Mouse (Mus musculus) T-helper 17 cell (primary cell): Measurements from ENCODE around the gene Olfr361.
"Not testable (repeated sequence)": the region's sequence is repeated elsewhere in the genome, so short reads cannot be mapped to it uniquely, and the experiment has no call there.

Experiments
- in situ Hi-C, 2 experiments: fragments of 300-600 bp; cut with MboI, MseI; formaldehyde crosslinking; loops; 1 replicate in 1 of 2; 2 replicates in 1 of 2; pipeline ENCODE4 v1.15.1; 2025; ENCODE audit warnings: high pct_unique_total_duplicates in 2 of 2

Olfr361 gene

GRCm38 (mm10) chr2:37089190-37089589, at the start of gene Olfr361:
Gene Olfr361, minus strand, starts transcription at chr2:37089290.
- in situ Hi-C loops, result not testable (repeated sequence)

GRCm38 (mm10) chr2:37117810-37118209, 28.7 kb upstream of the Olfr361 start, which contains the start of gene Olfr362:
Gene Olfr362, minus strand, starts transcription at chr2:37117910.
- in situ Hi-C loops, result no loop called here

- in situ Hi-C loops, result no loop called here
These were observed 23.6 kb downstream of the Olfr361 start, which contains the start of gene Olfr360 for GRCm38 (mm10) chr2:37065446-37065845. Gene Olfr360, plus strand, starts transcription at chr2:37065746.
